Mouse (Mus musculus) kidney, postnatal 0 days (tissue): Measurements from ENCODE around the gene Fcf1. TPM values are rescaled to one million over a fixed set of nuclear protein-coding genes. Genes with fewer than 3 reads are reported as not detected.

Experiments
- ATAC-seq: fragments of 200-750 bp; cut with Nextera tagmentation; replicated peaks from 2 replicates; pipeline ENCODE4 v1.8.0; 2017; ENCODE audit warnings: low read depth, moderate number of reproducible peaks, moderate TSS enrichment, moderate library complexity; ENCODE audit not compliant: low FRiP score
- DNase-seq: peaks from one replicate; pipeline ENCODE4 v3.0.0-alpha.2; 2016; ENCODE audit warnings: low spot score
- H3K27ac ChIP-seq: fragments of 300-500 bp; sonication (generic); 2 replicates; pipeline ENCODE4 v1.5.1; 2014; ENCODE audit warnings: mild to moderate bottlenecking
- H3K27me3 ChIP-seq: fragments of 300-500 bp; sonication (generic); 2 replicates; pipeline ENCODE4 v1.6.1; 2014; ENCODE audit warnings: low read length, mixed read lengths; ENCODE audit not compliant: insufficient read depth
- H3K36me3 ChIP-seq: fragments of 300-500 bp; sonication (generic); 2 replicates; pipeline ENCODE4 v1.6.1; 2014; ENCODE audit warnings: low read length, mixed read lengths; ENCODE audit not compliant: insufficient read depth
- H3K4me1 ChIP-seq: fragments of 300-500 bp; sonication (generic); replicated peaks from 2 replicates; pipeline ENCODE4 v1.6.1; 2014; ENCODE audit warnings: antibody characterized with exemption, low read length, mixed read lengths; ENCODE audit not compliant: insufficient read depth
- H3K4me2 ChIP-seq: fragments of 300-500 bp; sonication (generic); 2 replicates; pipeline ENCODE4 v1.6.1; 2014; ENCODE audit warnings: mild to moderate bottlenecking, low read length, moderate library complexity, mixed read lengths
- H3K4me3 ChIP-seq: fragments of 300-500 bp; sonication (generic); replicated peaks from 2 replicates; pipeline ENCODE4 v1.5.1; 2014; ENCODE audit warnings: low read depth, low read length
- H3K9ac ChIP-seq: fragments of 300-500 bp; sonication (generic); 2 replicates; pipeline ENCODE4 v1.6.1; 2014; ENCODE audit warnings: low read depth, low read length
- H3K9me3 ChIP-seq: fragments of 300-500 bp; sonication (generic); replicated peaks from 2 replicates; pipeline ENCODE4 v1.6.1; 2016; ENCODE audit warnings: low read length, inconsistent platforms, mixed read lengths
- CTCF ChIP-seq: IDR thresholded peaks from 2 replicates; pipeline ENCODE4 v1.5.1; 2016; ENCODE audit warnings: antibody characterized with exemption, low read depth, mild to moderate bottlenecking, moderate library complexity
- whole genome bisulfite sequencing: fragments of 180-500 bp; shearing (Covaris S2); extraction: QIAGEN DNeasy Blood & Tissue Kit; methylation state at CpG from one replicate; pipeline ENCODE4 v1.1.7; 2014; 5-methylcytosine and 5-hydroxymethylcytosine counted together
- polyA plus RNA-seq: library from polyadenylated mRNA; unstranded; fragments of >200 nt; fragmentation: Nextera tagmentation; extraction: Ambion mirVana; gene quantifications from 2 replicates; pipeline ENCODE4 v1.2.1, GENCODE M21; 2015

The Fcf1 gene
- polyA plus RNA-seq, 1 experiment from 2014 or later, result 143 TPM

- DNase-seq (no peak), ATAC-seq (no peak)
- Histone ChIP-seq H3K4me3 (no peak overlapping the region), H3K27ac (no peak overlapping the region), H3K4me2 (no peak overlapping the region), H3K27me3 (no peaks in the 10 kb centered on the region), H3K9ac (no peak overlapping the region), H3K4me1 (no peaks in the 10 kb centered on the region), H3K9me3 (no peaks in the 10 kb centered on the region), H3K36me3 (peaks cover 10% of the 10 kb centered on the region; the same call in 1 of the 2 replicates)
- 63% methylated on average over 1 of the region's 1 CpGs for WGBS
- TF ChIP-seq CTCF, result no peak
Observed at GRCm38 (mm10) chr12:85009776-85010175, 39.1 kb downstream of the Fcf1 start.

DNA sequence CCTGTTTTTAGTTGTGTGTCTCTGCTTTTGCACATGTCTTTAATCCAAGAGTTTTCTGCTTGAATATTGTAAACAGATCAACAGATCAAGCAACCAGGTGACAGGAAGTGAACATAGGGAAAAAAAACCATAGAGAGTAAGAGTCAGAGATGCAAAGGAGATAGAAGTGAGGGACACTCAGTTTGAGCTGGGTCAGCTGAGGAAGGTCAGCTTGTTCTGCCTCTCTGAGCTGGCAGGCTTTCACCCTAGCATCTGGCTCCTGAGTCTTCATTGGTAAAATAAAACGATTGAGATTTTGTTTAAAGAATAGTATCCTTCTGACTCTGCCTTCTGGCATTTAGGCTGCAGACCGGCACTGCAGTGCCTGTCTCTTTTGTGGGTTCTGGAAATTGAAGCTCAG, 39.8 kb downstream of the Fcf1 start:
- WGBS, result 91% methylated on average over 2 of the region's 2 CpGs

GRCm38 (mm10) chr12:85012185-85012584, 41.5 kb downstream of the Fcf1 start:
- Histone ChIP-seq H3K9me3 (no peaks in the 10 kb centered on the region), H3K4me3 (no peak overlapping the region), H3K27ac (no peak overlapping the region), H3K4me1 (no peaks in the 10 kb centered on the region), H3K36me3 (peaks cover 25% of the 10 kb centered on the region), H3K4me2 (no peak overlapping the region), H3K27me3 (no peaks in the 10 kb centered on the region), H3K9ac (no peak overlapping the region)
- WGBS, result 93% methylated on average over 2 of the region's 2 CpGs
- DNase-seq (no peak), ATAC-seq (no peak)
- TF ChIP-seq CTCF, result no peak

More for the DNA sequence above, 39.8 kb downstream of the Fcf1 start:
- ATAC-seq (no peak), DNase-seq (no peak)
- H3K4me3 ChIP-seq, result no peak overlapping the region
- no peak overlapping the region for H3K4me2 ChIP-seq
- H3K9me3 ChIP-seq, result no peaks in the 10 kb centered on the region
- no peaks in the 10 kb centered on the region for H3K27me3 ChIP-seq
- no peak overlapping the region for H3K27ac ChIP-seq
- no peak for TF ChIP-seq CTCF
- no peaks in the 10 kb centered on the region for H3K4me1 ChIP-seq
- H3K9ac ChIP-seq, result no peak overlapping the region
- H3K36me3 ChIP-seq, result peaks cover 17% of the 10 kb centered on the region

DNA sequence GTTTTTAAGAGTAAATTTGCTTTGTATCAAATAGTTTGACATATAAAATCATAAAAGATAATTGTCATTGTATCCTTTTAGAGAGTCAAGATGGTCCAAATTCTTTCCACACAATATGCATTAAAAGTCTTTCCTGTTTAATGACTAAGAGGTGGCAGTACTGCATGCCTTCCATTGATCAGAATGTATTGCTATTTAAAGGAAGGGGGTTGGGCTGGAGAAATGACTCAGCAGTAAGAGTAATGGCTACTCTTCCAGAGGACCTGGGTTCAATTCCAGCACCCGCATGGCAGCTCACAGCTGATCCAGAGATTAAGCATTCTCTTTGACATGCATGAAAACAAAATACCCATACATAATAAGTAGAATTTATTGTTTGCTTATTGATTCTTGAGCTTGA, 51.4 kb downstream of the Fcf1 start:
- no peaks in the 10 kb centered on the region for H3K4me1 ChIP-seq
- H3K9me3 ChIP-seq, result no peaks in the 10 kb centered on the region
- 92% methylated on average over 1 of the region's 1 CpGs for WGBS
- peaks cover 4% of the 10 kb centered on the region; the same call in 1 of the 2 replicates for H3K36me3 ChIP-seq
- no peak overlapping the region for H3K4me2 ChIP-seq
- no peak overlapping the region for H3K9ac ChIP-seq
- ATAC-seq, result no peak
- TF ChIP-seq CTCF, result no peak
- H3K27ac ChIP-seq, result no peak overlapping the region
- H3K27me3 ChIP-seq, result no peaks in the 10 kb centered on the region
- no peak for DNase-seq
- H3K4me3 ChIP-seq, result no peak overlapping the region

- DNase-seq (peak; percentile 16), ATAC-seq (no peak)
- WGBS, result 99% methylated on average over 2 of the region's 2 CpGs
- H3K9me3 ChIP-seq, result no peaks in the 10 kb centered on the region
- H3K36me3 ChIP-seq, result peaks cover 27% of the 10 kb centered on the region
- no peaks in the 10 kb centered on the region for H3K4me1 ChIP-seq
- no peak overlapping the region for H3K4me2 ChIP-seq
- H3K4me3 ChIP-seq, result no peak overlapping the region
- no peak overlapping the region for H3K9ac ChIP-seq
- TF ChIP-seq CTCF, result peak; percentile 57
- no peaks in the 10 kb centered on the region for H3K27me3 ChIP-seq
- no peak overlapping the region for H3K27ac ChIP-seq
Observed at GRCm38 (mm10) chr12:85032710-85033109, 62.0 kb downstream of the Fcf1 start.

Other genes with a start within 250 kb of the Fcf1 start
- 70.5 and 75.7 TPM in 2 replicates for gene Npc2, start 197.7 kb upstream of the Fcf1 start, polyA plus RNA-seq
- gene Isca2, start 197.6 kb upstream of the Fcf1 start, polyA plus RNA-seq, result 152 and 168 TPM in 2 replicates
- gene Ltbp2, start 94.4 kb upstream of the Fcf1 start, polyA plus RNA-seq, result 0.14 and 0.64 TPM in 2 replicates
- gene Arel1, start within 50 bp of the Fcf1 start, polyA plus RNA-seq, result 8.8 and 9.8 TPM in 2 replicates
- 19.5 and 19.7 TPM in 2 replicates for gene Ylpm1, start 25.4 kb downstream of the Fcf1 start, polyA plus RNA-seq
- 3.0 and 3.3 TPM in 2 replicates for gene Prox2, start 139.9 kb downstream of the Fcf1 start, polyA plus RNA-seq
- 123 and 131 TPM in 2 replicates for gene Dlst, start 139.9 kb downstream of the Fcf1 start, polyA plus RNA-seq
- 0.87 and 1.1 TPM in 2 replicates for gene Rps6kl1, start 180.4 kb downstream of the Fcf1 start, polyA plus RNA-seq
- gene Pgf, start 206.9 kb downstream of the Fcf1 start, polyA plus RNA-seq, result 5.6 and 6.1 TPM in 2 replicates
- gene Eif2b2, start 248.6 kb downstream of the Fcf1 start, polyA plus RNA-seq, result 76.0 and 82.0 TPM in 2 replicates